Mouse (Mus musculus) myocyte (in vitro differentiated cells): ENCODE results near the gene Kctd4. TPM values are rescaled to one million over a fixed set of nuclear protein-coding genes. Genes with fewer than 3 reads are reported as not detected.

Source experiments
- H3K27me3 ChIP-seq: one replicate; pipeline ENCODE4 v1.6.1; 2011; ENCODE audit not compliant: control insufficient read depth, insufficient read depth, insufficient read length
- H3K36me3 ChIP-seq: one replicate; pipeline ENCODE4 v1.6.1; 2011; ENCODE audit not compliant: control insufficient read depth, insufficient read depth
- H3K4me2 ChIP-seq: one replicate; pipeline ENCODE4 v1.6.1; 2011; ENCODE audit warnings: low read depth, control low read depth
- H3K4me3 ChIP-seq: one replicate; pipeline ENCODE4 v1.5.1; 2011; ENCODE audit warnings: mild to moderate bottlenecking, control low read depth, moderate library complexity
- H3K79me2 ChIP-seq: one replicate; pipeline ENCODE4 v1.6.1; 2011; ENCODE audit not compliant: control insufficient read depth, insufficient read depth
- H3ac ChIP-seq: one replicate; pipeline ENCODE4 v1.6.1; 2011; ENCODE audit not compliant: control insufficient read depth, insufficient read length
- CEBPB ChIP-seq: IDR thresholded peaks from 2 replicates; pipeline ENCODE4 v1.6.1; 2011; ENCODE audit warnings: mild to moderate bottlenecking, moderate library complexity; ENCODE audit not compliant: poor library complexity, insufficient read depth, severe bottlenecking
- E2F4 ChIP-seq: IDR thresholded peaks from one replicate; pipeline ENCODE4 v1.6.1; 2011; ENCODE audit warnings: mild to moderate bottlenecking, control low read depth, moderate library complexity; ENCODE audit not compliant: insufficient read depth
- MAX ChIP-seq: IDR thresholded peaks from one replicate; pipeline ENCODE4 v1.6.1; 2011; ENCODE audit warnings: low read depth, mild to moderate bottlenecking, control low read depth
- MYOD1 ChIP-seq, 3 experiments: IDR thresholded peaks; one replicate each; pipeline ENCODE4 v1.6.1; 2011; ENCODE audit warnings: control low read depth in 2 of 3, low read depth in 2 of 3, mild to moderate bottlenecking in 2 of 3, moderate library complexity in 1 of 3; ENCODE audit not compliant: insufficient read length in 2 of 3, control insufficient read depth in 1 of 3
- MYOG ChIP-seq, 3 experiments: IDR thresholded peaks; one replicate each; pipeline ENCODE4 v1.6.1; 2011; ENCODE audit warnings: control low read depth in 2 of 3, low read depth in 2 of 3, mild to moderate bottlenecking in 2 of 3; ENCODE audit not compliant: insufficient read length in 2 of 3, control insufficient read depth in 1 of 3, insufficient read depth in 1 of 3
- POLR2A ChIP-seq: IDR thresholded peaks from one replicate; pipeline ENCODE4 v1.6.1; 2011; ENCODE audit warnings: low read depth, mild to moderate bottlenecking, control low read depth, moderate library complexity; ENCODE audit not compliant: insufficient read length
- POLR2AphosphoS2 ChIP-seq: IDR thresholded peaks from one replicate; pipeline ENCODE4 v1.6.1; 2011; ENCODE audit warnings: low read depth, control low read depth; ENCODE audit not compliant: insufficient read length
- REST ChIP-seq: IDR thresholded peaks from one replicate; pipeline ENCODE4 v1.6.1; 2011; ENCODE audit warnings: mild to moderate bottlenecking, control low read depth, moderate library complexity; ENCODE audit not compliant: insufficient read depth, insufficient read length
- SRF ChIP-seq: IDR thresholded peaks from one replicate; pipeline ENCODE4 v1.6.1; 2011; ENCODE audit warnings: low read depth; ENCODE audit not compliant: control insufficient read depth, insufficient read length
- TCF12 ChIP-seq: IDR thresholded peaks from one replicate; pipeline ENCODE4 v1.6.1; 2011; ENCODE audit warnings: mild to moderate bottlenecking, control low read depth; ENCODE audit not compliant: poor library complexity, insufficient read depth, severe bottlenecking
- TCF3 ChIP-seq: IDR thresholded peaks from one replicate; pipeline ENCODE4 v1.6.1; 2011; ENCODE audit warnings: low read depth, control low read depth; ENCODE audit not compliant: insufficient read length
- USF1 ChIP-seq: IDR thresholded peaks from one replicate; pipeline ENCODE4 v1.6.1; 2011; ENCODE audit warnings: low read depth, mild to moderate bottlenecking, control low read depth, moderate library complexity
- polyA plus RNA-seq: library from polyadenylated mRNA; unstranded; fragments of >200 nt; fragmentation: generic; extraction: Trizol; gene quantifications from one replicate; pipeline ENCODE4 v1.2.1, GENCODE M21; 2012; ENCODE audit warnings: missing spikeins

Gene Kctd4
- polyA plus RNA-seq, 1 experiment, result 0.01 TPM

GRCm38 (mm10) chr14:75931266-75931665 is 23.5 kb upstream of the Kctd4 start:
- Histone ChIP-seq H3K36me3 (no peaks in the 10 kb centered on the region), H3K4me2 (no peak overlapping the region), H3K27me3 (no peaks in the 10 kb centered on the region), H3ac (no peak overlapping the region), H3K79me2 (peaks cover 5% of the 10 kb centered on the region), H3K4me3 (no peak overlapping the region)
- no peak for TF ChIP-seq POLR2AphosphoS2
- no peak for TF ChIP-seq MYOD1 (IDR thresholded peaks at IDR 0.05; ENCODE audit: control insufficient read depth in 1 of 3, insufficient read length in 2 of 3, low read depth in 2 of 3)
- no peak for TF ChIP-seq SRF
- no peak for TF ChIP-seq TCF3
- TF ChIP-seq E2F4, result no peak
- TF ChIP-seq USF1, result no peak
- no peak for TF ChIP-seq MYOG (IDR thresholded peaks at IDR 0.05; ENCODE audit: control insufficient read depth in 1 of 3, insufficient read depth in 1 of 3, insufficient read length in 2 of 3, low read depth in 2 of 3)
- no peak for TF ChIP-seq POLR2A
- no peak for TF ChIP-seq CEBPB
- TF ChIP-seq MAX, result no peak

DNA sequence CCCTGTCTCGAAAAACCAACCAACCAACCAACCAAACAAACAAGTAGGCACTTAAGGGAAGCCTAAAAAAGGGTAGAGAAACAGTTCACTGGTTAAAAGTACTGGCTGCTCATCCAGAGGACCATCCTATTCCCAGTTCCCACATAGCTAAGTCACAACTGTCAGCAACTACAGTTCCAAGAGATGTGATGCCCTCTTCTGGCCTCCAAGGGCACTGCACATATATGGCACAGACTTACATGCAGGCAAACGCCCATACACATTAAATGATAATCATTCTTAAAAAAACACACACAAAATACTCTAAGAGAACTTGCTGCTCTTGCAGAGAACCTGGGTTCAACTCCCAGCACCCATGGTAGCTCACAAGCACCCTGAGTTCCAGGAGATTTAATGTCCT is 20.4 kb upstream of the Kctd4 start:
- Histone ChIP-seq H3ac (no peak overlapping the region), H3K36me3 (no peaks in the 10 kb centered on the region), H3K4me3 (no peak overlapping the region), H3K79me2 (peaks cover 5% of the 10 kb centered on the region), H3K27me3 (no peaks in the 10 kb centered on the region), H3K4me2 (no peak overlapping the region)
- TF ChIP-seq POLR2AphosphoS2, result no peak
- no peak for TF ChIP-seq REST
- TF ChIP-seq CEBPB, result no peak
- TF ChIP-seq MYOD1 (IDR thresholded peaks at IDR 0.05; ENCODE audit: control insufficient read depth in 1 of 3, insufficient read length in 2 of 3, low read depth in 2 of 3), result no peak
- no peak for TF ChIP-seq E2F4
- TF ChIP-seq TCF12, result no peak
- TF ChIP-seq SRF, result no peak
- TF ChIP-seq POLR2A, result no peak
- no peak for TF ChIP-seq USF1
- TF ChIP-seq TCF3, result no peak
- TF ChIP-seq MYOG (IDR thresholded peaks at IDR 0.05; ENCODE audit: control insufficient read depth in 1 of 3, insufficient read depth in 1 of 3, insufficient read length in 2 of 3, low read depth in 2 of 3), result no peak
- no peak for TF ChIP-seq MAX

DNA sequence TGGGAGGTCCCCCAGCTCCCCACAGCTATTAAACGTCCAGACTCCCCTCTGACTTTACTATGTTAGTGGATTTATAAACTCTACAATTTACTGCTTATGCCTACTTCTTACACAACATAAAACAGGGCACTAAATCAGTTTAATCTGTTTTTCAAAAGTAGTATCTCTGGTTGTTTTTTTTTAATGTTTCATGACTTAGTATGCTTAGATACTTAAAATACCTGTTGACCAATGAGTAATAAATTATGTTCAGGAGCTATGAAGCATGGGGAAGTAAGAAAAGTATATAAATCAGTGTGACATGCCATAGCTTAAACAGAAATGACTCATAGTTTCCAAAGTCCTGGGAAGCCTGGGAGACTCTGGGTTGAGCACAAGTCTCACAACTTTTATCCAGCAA is 17.1 kb upstream of the Kctd4 start:
- no peak overlapping the region for H3ac ChIP-seq
- H3K4me2 ChIP-seq, result peak overlapping the region; percentile 25
- TF ChIP-seq USF1, result no peak
- no peak for TF ChIP-seq POLR2AphosphoS2
- TF ChIP-seq CEBPB, result no peak
- no peak for TF ChIP-seq MYOD1 (IDR thresholded peaks at IDR 0.05; ENCODE audit: control insufficient read depth in 1 of 3, insufficient read length in 2 of 3, low read depth in 2 of 3)
- no peak for TF ChIP-seq TCF3
- TF ChIP-seq MYOG (IDR thresholded peaks at IDR 0.05; ENCODE audit: control insufficient read depth in 1 of 3, insufficient read depth in 1 of 3, insufficient read length in 2 of 3, low read depth in 2 of 3), result no peak
- TF ChIP-seq MAX, result no peak
- no peak for TF ChIP-seq TCF12
- no peak for TF ChIP-seq POLR2A
- TF ChIP-seq REST, result no peak
- TF ChIP-seq E2F4, result no peak
- no peak for TF ChIP-seq SRF
- H3K4me3 ChIP-seq, result no peak overlapping the region
- no peaks in the 10 kb centered on the region for H3K27me3 ChIP-seq
- H3K79me2 ChIP-seq, result peaks cover 5% of the 10 kb centered on the region
- no peaks in the 10 kb centered on the region for H3K36me3 ChIP-seq

DNA sequence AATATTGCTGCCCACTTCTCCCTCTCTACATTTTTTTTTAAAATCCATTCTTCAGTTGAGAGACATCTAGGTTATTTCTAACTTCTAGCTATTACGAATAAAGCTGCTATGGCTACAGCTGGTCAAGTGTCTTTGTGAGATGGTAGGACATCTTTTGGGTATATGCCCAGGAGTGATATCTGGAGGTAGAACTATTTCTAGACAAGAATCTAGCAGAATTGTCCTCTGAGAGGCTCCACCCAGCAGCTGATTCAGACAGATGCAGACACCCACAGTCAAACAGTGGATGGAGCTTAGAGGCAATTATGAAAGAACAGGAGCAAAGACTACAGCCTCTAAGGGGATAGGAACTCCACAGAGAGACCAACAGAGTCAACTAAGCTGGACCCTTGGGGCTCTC is 13.3 kb upstream of the Kctd4 start:
- no peak overlapping the region for H3ac ChIP-seq
- no peak overlapping the region for H3K4me3 ChIP-seq
- H3K36me3 ChIP-seq, result no peaks in the 10 kb centered on the region
- TF ChIP-seq MYOG (IDR thresholded peaks at IDR 0.05; ENCODE audit: control insufficient read depth in 1 of 3, insufficient read depth in 1 of 3, insufficient read length in 2 of 3, low read depth in 2 of 3) (peak in 1 of 3 experiments; percentile 5), MYOD1 (IDR thresholded peaks at IDR 0.05; ENCODE audit: control insufficient read depth in 1 of 3, insufficient read length in 2 of 3, low read depth in 2 of 3) (no peak)
- H3K4me2 ChIP-seq, result no peak overlapping the region
- H3K27me3 ChIP-seq, result no peaks in the 10 kb centered on the region
- no peaks in the 10 kb centered on the region for H3K79me2 ChIP-seq

DNA sequence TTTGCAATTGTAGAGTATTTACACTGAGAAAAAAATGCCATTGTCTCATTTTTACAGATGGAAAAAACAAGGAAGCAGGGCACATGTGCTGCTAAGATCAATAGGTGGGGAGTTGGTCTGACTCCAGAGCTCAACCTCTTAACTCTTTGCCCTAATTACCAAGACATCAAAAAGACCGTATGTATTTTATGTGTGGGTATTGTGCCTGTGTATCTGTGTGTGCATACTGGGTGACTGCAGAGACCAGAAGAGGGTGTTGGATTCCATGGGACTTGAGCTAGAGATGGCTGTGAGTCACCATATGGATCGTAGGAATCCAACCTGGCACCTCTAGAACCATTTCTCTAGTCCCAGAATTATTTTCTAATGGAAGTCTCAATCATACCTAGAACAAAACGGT is 12.4 kb upstream of the Kctd4 start:
- no peak for TF ChIP-seq CEBPB
- TF ChIP-seq POLR2AphosphoS2, result no peak
- TF ChIP-seq MYOG (IDR thresholded peaks at IDR 0.05; ENCODE audit: control insufficient read depth in 1 of 3, insufficient read depth in 1 of 3, insufficient read length in 2 of 3, low read depth in 2 of 3), result no peak
- TF ChIP-seq REST, result no peak
- TF ChIP-seq POLR2A, result no peak
- TF ChIP-seq TCF12, result no peak
- TF ChIP-seq E2F4, result no peak
- no peak for TF ChIP-seq USF1
- no peak for TF ChIP-seq MYOD1 (IDR thresholded peaks at IDR 0.05; ENCODE audit: control insufficient read depth in 1 of 3, insufficient read length in 2 of 3, low read depth in 2 of 3)
- TF ChIP-seq TCF3, result no peak
- no peak for TF ChIP-seq SRF
- no peak for TF ChIP-seq MAX
- Histone ChIP-seq H3K27me3 (no peaks in the 10 kb centered on the region), H3K4me2 (no peak overlapping the region), H3K36me3 (no peaks in the 10 kb centered on the region), H3K79me2 (no peaks in the 10 kb centered on the region), H3K4me3 (no peak overlapping the region), H3ac (no peak overlapping the region)
